Mouse (Mus musculus): Measurements from ENCODE around the gene Vmn1r25. TPM values are rescaled to one million over a fixed set of nuclear protein-coding genes. Genes with fewer than 3 reads are reported as not detected.

Vmn1r25 gene
- polyA plus RNA-seq (2012; rRNA removed) = not detected in 2 replicates

DNA sequence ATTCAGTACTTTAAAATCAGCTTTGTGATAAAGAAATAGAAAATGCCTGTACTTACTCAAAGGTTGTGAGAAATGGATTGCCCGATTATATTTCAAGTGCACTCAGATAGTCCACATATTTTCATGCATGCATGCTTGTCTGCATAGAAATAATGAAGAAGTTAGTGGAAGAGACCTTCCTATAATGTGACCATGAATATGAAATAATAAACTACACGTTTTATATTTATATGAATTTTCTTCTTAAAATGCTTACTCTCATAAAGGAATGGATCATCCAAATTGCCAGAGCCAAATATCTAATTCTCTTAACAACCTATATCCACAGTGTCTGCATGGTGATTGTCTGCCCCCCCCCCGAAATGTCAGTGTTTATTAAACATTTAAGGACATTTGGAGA, at the start of gene Vmn1r25:
Gene Vmn1r25, minus strand, starts transcription at position 101 of the 400 bp plus-strand sequence.

DNA sequence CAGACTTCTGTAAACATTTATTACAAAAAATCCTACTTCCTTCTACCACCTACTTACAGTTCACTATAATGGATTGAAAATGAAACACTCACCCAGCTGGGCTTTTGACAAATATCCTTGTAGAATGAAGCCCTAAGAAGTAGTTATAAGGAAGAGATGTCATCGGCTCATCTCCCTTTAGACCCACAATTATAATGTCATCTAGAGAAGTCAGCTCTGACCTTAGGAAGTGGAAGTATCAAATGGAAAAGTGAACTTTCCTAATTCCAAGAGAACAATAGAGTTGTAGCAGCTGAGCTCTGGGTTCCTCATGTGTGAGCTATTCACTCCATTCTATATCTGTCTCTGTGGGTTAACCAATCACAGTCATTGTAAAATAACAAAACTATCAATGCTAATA, 34.4 kb upstream of the Vmn1r25 start, which contains the start of gene Vmn1r26:
Gene Vmn1r26, minus strand, starts transcription at position 101 of the 400 bp plus-strand sequence.

DNA sequence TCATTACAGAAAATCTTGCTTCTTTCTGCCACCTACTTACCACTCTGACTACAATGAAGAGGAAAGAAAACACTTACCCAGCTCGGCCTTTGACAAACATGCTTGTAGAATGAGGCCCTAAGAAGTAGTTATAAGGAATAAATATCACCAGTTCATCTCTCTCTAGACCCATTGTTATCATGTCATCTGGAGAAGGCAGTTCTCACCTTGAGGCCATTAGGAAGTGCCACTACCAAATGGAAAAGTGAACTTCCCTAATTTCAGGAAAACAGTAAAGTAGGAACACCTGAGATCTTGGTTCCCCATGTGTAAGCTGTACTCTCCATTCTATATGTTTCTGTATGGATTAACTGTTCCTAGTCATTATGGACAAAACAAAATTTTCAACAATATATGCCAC, 19.2 kb downstream of the Vmn1r25 start, which contains the start of gene Vmn1r24:
Gene Vmn1r24, minus strand, starts transcription at position 101 of the 400 bp plus-strand sequence.

Other genes with a start within 250 kb of the Vmn1r25 start
- 19.5 and 21.8 TPM in 2 replicates for gene Vopp1, start 155.7 kb downstream of the Vmn1r25 start, polyA plus RNA-seq (2012; rRNA removed)
- not detected in 2 replicates for gene Vmn1r21, start 130.5 kb downstream of the Vmn1r25 start, polyA plus RNA-seq (2012; rRNA removed)
- gene Vmn1r22, start 72.8 kb downstream of the Vmn1r25 start, polyA plus RNA-seq (2012; rRNA removed) = not detected in 2 replicates
- gene Vmn1r23, start 54.0 kb downstream of the Vmn1r25 start, polyA plus RNA-seq (2012; rRNA removed) = not detected in 2 replicates
- gene Vmn1r24, start 19.3 kb downstream of the Vmn1r25 start, polyA plus RNA-seq (2012; rRNA removed) = not detected in 2 replicates
- gene Vmn1r26, start 34.3 kb upstream of the Vmn1r25 start, polyA plus RNA-seq (2012; rRNA removed) = not detected in 2 replicates
- not detected in 2 replicates for gene Vmn1r27, start 238.0 kb upstream of the Vmn1r25 start, polyA plus RNA-seq (2012; rRNA removed)

Measured in liver, embryonic 18 days (tissue).